Mouse (Mus musculus) ES-E14 (cell line): ENCODE data around the gene Ndufs2.

ENCODE experiments used
- MAFK ChIP-seq: IDR thresholded peaks from 2 replicates; pipeline ENCODE4 v1.6.1; 2014; ENCODE audit warnings: mild to moderate bottlenecking, low read depth, low read length, inconsistent platforms; ENCODE audit not compliant: insufficient read depth
- ZC3H11A ChIP-seq: IDR thresholded peaks from 2 replicates; pipeline ENCODE4 v1.6.1; 2012; ENCODE audit warnings: low read depth, mild to moderate bottlenecking, inconsistent platforms, low read length, borderline replicate concordance

- TF ChIP-seq ZC3H11A (no peak), MAFK (no peak)
Observed at GRCm38 (mm10) chr1:171203471-171204248, 47.5 kb downstream of the Ndufs2 start.
